Mouse (Mus musculus) layer of hippocampus, postnatal 10 days (tissue): ENCODE results near the gene Rad23a. TPM values are rescaled to one million over a fixed set of nuclear protein-coding genes. Genes with fewer than 3 reads are reported as not detected.
A peak's percentile ranks its signal among the peaks of the same experiment; 100 is the strongest.

Source experiments
- DNase-seq, 2 experiments: peaks; one replicate each; pipeline ENCODE4 v3.0.0; 2021; ENCODE audit warnings: low spot score in 2 of 2
- long read RNA-seq: library from polyadenylated mRNA; stranded (forward); transcript quantifications from one replicate; pipeline ENCODE4 v2.0.0, GENCODE M21; 2023
- total RNA-seq, 2 experiments: library from RNA; stranded (reverse); gene quantifications; 2 replicates each; pipeline ENCODE4 v1.2.3; 2021

Gene Rad23a
- total RNA-seq = 10 to 100 TPM; 55.5 to 64.9 TPM
- long read RNA-seq, transcript Rad23a-201 (9 exons, 2,074 nt) = major isoform, 30 of 90 reads
- long read RNA-seq, transcript Rad23a-202 (9 exons, 1,842 nt) = minor isoform, 21 of 90 reads
- long read RNA-seq, partial matches to known transcripts = 9 of 90 reads
- long read RNA-seq, other reads (novel, unspliced or antisense) = 29 of 90 reads

- peak; percentile 89 to 91 for DNase-seq
Observed at GRCm38 (mm10) chr8:84840248-84840999, at the start of gene Rad23a. Gene Rad23a, minus strand, starts transcription at chr8:84840665.

- DNase-seq = no peak
Observed at GRCm38 (mm10) chr8:84889141-84889540, 48.7 kb upstream of the Rad23a start.

GRCm38 (mm10) chr8:84888280-84888679 is 47.8 kb upstream of the Rad23a start:
- no peak for DNase-seq

- DNase-seq = no peak
Observed at GRCm38 (mm10) chr8:84884728-84885127, 44.3 kb upstream of the Rad23a start.

- DNase-seq = no peak
Observed at GRCm38 (mm10) chr8:84878915-84879314, 38.5 kb upstream of the Rad23a start.

- peak in 1 of 2 experiments; percentile 30 for DNase-seq
Observed at GRCm38 (mm10) chr8:84877297-84878035, 37.0 kb upstream of the Rad23a start.

- DNase-seq = no peak
Observed at GRCm38 (mm10) chr8:84874339-84874738, 33.9 kb upstream of the Rad23a start.

- DNase-seq = no peak
Observed at GRCm38 (mm10) chr8:84873016-84873415, 32.6 kb upstream of the Rad23a start.

GRCm38 (mm10) chr8:84872309-84872965 is 32.0 kb upstream of the Rad23a start:
- peak; percentile 29 to 33 for DNase-seq

- DNase-seq = peak; percentile 73 to 80
Observed at GRCm38 (mm10) chr8:84871376-84872308, 31.2 kb upstream of the Rad23a start, which contains the start of gene Syce2. Gene Syce2, plus strand, starts transcription at chr8:84872111.

- peak; percentile 93 to 94 for DNase-seq
Observed at GRCm38 (mm10) chr8:84856864-84857441, 16.5 kb upstream of the Rad23a start, which contains the start of gene Farsa. Gene Farsa, plus strand, starts transcription at chr8:84856989.

GRCm38 (mm10) chr8:84856434-84856833 is 16.0 kb upstream of the Rad23a start:
- no peak for DNase-seq

- no peak for DNase-seq
Observed at GRCm38 (mm10) chr8:84847684-84848435, 7.4 kb upstream of the Rad23a start.

- peak; percentile 98 to 99 for DNase-seq
Observed at GRCm38 (mm10) chr8:84846722-84847572, 6.5 kb upstream of the Rad23a start, which contains the start of gene Calr. Gene Calr, minus strand, starts transcription at chr8:84846934.

GRCm38 (mm10) chr8:84846094-84846721 is 5.7 kb upstream of the Rad23a start:
- no peak for DNase-seq

GRCm38 (mm10) chr8:84845355-84846093 is 5.1 kb upstream of the Rad23a start:
- DNase-seq = peak; percentile 34 to 59
